Mouse (Mus musculus) cerebellum, adult (tissue): ENCODE measurements around the gene Evi5.
"Not testable (repeated sequence)": the region's sequence is repeated elsewhere in the genome, so short reads cannot be mapped to it uniquely, and the experiment has no call there.

Experiments used
- ATAC-seq: cut with Nextera tagmentation; 2 replicates; pipeline ENCODE4 v1.9.2; 2017; ENCODE audit warnings: mild to moderate bottlenecking, moderate library complexity, mixed read lengths; ENCODE audit not compliant: insufficient number of reproducible peaks, low FRiP score, low TSS enrichment

Gene Evi5

GRCm38 (mm10) chr5:107874561-107875260 lies at the start of gene Evi5:
Gene Evi5, minus strand, starts transcription at chr5:107875107.
- ATAC-seq = no peak

GRCm38 (mm10) chr5:107924564-107924963 lies 49.7 kb upstream of the Evi5 start:
- ATAC-seq = no peak

DNA sequence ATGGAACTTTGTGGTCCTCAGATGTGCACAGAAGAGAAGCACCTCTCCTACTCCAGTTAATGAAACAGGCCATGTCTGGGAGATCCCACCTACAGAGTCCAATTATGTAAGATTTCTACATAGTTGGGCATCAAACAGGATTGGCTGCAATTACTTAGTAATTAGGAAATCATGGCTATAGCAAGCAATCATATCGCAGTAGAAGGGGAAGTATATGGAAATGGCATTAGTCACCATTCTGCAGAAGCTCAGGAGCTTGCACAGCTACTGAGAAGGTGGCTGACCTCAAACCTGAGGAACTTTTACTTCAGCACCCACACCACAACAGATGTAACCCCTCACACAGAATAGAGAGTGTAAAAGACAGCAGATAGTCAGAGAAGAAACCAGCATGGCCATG lies 47.9 kb upstream of the Evi5 start:
- no peak for ATAC-seq

GRCm38 (mm10) chr5:107921400-107922252 lies 46.7 kb upstream of the Evi5 start:
- peak; percentile 60; the same call in 1 of the 2 replicates for ATAC-seq

GRCm38 (mm10) chr5:107915280-107915679 lies 40.4 kb upstream of the Evi5 start:
- ATAC-seq = no peak

GRCm38 (mm10) chr5:107911012-107911411 lies 36.1 kb upstream of the Evi5 start:
- no peak for ATAC-seq

DNA sequence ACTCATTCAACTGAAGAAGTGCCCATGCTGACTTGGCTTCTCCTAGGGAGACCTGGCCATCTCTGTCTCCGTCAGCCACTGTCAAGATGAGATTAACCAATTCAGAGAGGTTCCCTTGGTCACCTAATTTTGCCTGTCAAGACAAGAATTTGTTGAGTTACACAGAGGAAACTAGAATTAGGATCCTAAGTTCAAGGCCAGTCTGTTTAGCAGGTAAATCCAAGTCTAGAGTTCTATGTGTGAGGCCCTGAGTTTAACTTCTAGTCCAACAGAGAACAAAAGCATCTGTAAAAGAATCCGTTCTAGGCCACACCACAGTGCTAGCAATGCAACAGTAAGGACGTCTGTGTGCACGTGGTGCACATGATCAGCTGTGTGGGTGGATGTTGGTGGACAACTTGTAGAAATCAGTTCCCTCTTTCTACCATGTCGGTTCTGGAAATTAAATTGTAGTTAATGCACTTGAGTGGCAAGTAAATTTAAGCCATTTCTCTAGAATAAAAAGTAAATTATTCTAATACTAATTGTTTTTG lies 35.2 kb upstream of the Evi5 start:
- ATAC-seq = no peak

DNA sequence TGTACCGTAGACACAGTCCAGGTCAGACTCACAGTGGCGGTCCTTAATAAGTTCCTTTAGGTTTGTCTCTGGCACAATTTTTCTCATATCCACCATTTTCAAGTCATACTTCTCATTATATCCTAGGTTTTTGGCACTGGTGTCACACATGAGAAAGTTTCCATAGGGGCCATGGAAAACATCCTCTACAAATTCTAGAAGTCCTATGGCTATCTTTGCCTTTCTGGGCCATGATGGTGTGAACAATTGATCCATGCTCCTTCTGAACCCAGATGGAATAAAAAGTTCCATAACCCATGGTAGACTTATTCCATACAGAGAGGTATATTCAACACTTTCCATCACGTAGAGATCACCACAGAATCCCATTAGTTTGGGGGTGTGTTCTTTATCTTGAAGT lies 34.8 kb upstream of the Evi5 start:
- ATAC-seq = no peak

GRCm38 (mm10) chr5:107908514-107909110 lies 33.7 kb upstream of the Evi5 start:
- no peak for ATAC-seq

GRCm38 (mm10) chr5:107904325-107904724 lies 29.4 kb upstream of the Evi5 start:
- no peak for ATAC-seq

DNA sequence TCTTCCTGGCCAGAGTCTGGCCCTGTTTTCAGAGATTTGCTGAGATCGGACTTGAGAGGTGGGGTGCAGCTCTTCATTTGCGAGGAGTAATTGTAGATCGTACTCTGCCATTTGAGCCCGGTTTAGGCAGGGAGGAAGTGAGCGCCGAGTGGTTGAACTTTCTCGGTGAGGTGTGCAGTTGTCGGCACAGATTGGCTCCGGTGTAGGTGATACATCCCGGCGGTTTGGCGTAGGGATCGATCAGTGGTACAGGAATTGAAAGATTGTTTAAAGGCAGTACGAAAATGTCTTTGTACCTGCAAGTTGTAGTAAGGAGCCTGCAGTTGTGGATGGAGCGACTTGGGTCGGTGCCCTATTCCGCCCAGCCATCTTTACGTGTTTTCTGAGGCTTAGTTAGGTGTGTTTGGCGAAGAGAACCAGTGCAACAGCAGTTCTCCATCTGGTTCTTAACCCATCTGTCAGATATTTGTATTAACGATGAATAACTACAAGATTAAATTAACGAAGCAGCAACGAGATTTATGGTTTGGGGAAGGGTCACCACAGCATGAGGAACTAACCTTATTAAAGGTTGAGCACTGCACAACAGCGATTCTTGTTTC lies 26.2 kb upstream of the Evi5 start:
- no peak for ATAC-seq

DNA sequence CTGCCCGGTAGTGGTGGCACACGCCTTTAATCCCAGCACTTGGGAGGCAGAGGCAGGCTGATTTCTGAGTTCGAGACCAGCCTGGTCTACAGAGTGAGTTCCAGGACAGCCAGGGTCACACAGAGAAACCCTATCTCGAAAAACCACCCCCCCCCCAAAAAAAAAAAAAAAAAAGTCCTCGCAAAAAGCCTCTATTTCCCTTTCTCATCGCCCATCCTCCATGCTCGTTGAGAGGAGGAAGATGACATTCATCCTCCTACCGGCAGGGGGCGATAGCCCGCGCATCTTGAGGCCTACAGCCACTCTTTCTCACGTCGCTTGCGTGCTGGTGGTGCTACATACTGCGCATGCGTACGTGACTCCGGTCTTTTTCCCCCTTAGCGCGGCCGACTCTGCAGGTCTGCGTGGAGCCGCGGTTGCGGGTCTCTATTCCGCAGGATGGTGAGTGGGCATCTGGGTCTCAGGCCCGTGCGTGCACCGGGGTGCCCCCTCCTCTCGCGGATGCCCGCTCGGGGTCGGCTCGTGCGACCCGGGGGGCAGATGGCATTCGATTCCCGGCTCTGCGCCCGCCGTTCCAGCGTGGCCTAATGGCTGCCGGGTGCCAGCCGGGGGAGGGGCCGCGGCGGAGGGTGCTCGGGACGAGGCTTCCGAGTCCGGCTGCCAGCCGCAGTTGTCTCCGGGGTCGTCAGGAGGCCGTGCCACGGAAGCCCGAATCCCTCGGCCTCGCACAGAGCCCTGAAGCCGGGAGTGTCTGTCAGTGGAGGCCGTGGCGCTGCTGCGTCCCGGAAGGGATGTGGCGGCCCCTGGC lies 25.5 kb upstream of the Evi5 start, which contains the start of gene Rpl5:
Gene Rpl5 (plus strand): TSS at position 297 of the 808 bp plus-strand sequence.
- ATAC-seq = peak; percentile 98

DNA sequence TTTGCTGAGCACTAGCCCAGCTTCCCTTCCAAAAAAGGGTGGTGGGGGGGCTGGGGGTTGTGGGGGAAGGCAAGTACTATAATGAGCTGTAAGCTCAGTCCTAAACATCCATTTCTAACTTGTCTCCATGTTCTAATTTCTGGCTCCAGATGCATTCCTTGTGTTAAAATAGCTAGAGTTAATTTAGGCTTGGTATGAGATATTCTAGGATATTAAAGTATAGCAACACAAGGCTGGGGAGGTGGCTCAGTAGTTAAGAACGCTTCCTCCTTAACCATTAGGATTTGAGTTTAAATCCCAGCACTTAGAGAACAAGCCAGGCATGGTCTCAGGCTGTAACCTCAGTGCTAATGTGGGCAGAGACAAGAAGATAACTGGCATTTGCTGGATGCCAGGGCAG lies 21.4 kb upstream of the Evi5 start:
- ATAC-seq = no peak

- ATAC-seq = no peak
These were observed 19.8 kb upstream of the Evi5 start for GRCm38 (mm10) chr5:107894676-107895075.

GRCm38 (mm10) chr5:107891515-107891914 lies 16.6 kb upstream of the Evi5 start:
- ATAC-seq = not testable (repeated sequence)

DNA sequence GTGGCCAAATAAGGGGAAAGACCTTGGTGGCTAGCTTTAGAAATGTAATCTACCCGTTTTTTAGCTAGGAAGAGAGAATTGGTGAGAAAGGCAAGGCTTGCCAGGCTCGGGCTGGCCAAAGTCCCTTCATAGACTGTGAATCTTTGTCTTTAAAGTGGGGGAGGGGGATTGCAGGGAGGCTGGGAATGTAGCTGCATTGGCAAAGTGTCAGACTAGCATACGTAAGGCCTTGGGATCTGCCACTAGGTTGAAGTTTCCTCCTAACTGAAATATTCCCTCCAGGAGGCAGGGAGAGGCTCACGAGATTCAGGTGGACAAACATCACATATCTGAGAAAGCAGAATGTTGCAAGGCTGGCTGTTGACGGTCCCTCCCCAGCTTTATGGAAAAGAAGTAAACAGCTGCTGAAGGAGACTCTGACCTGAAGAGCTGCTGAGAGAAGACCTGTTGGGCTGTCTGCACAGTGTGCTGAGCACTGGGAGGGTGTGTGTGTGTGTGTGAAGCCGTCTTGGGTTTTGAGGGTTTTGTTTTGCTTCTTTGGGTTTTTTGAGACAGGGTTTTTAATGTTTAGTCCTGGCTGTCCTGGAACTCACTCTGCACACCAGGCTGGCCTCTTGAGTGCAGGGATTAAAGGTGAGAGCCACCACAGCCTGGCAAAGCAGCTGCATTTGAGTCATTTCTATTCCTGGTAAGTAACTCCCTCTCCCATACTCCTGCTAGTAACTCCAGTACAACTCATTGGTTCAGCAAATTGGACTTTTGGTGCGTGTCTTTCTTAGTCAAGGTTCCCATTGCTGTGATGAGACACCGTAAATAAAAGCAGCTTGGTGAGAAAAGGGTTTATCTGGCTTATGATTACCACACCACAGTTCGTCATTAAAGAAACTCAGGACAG lies 15.3 kb upstream of the Evi5 start:
- no peak for ATAC-seq

GRCm38 (mm10) chr5:107880710-107881109 lies 5.8 kb upstream of the Evi5 start:
- ATAC-seq = no peak

- no peak for ATAC-seq
These were observed 2.1 kb upstream of the Evi5 start for GRCm38 (mm10) chr5:107877053-107877452.

DNA sequence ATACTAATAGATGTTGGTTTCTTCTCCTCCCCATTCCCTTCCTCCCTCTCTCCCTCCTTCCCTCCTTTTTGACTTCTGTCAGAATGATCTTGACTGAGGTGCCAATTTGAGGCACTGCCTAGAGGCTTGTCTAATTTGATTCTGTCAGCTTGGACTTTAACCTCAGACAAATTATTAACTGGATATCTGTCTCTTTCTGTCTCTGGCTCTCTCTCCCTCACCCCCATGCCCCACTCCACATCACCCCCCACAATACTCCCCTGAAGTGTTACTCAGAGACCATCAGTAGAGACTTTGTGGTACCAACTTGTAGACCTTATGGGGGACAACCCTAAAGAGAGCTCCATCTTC lies 329 bp upstream of the Evi5 start:
- no peak for ATAC-seq
